Mouse (Mus musculus): ENCODE measurements around the gene Brox.

The Brox gene

DNA sequence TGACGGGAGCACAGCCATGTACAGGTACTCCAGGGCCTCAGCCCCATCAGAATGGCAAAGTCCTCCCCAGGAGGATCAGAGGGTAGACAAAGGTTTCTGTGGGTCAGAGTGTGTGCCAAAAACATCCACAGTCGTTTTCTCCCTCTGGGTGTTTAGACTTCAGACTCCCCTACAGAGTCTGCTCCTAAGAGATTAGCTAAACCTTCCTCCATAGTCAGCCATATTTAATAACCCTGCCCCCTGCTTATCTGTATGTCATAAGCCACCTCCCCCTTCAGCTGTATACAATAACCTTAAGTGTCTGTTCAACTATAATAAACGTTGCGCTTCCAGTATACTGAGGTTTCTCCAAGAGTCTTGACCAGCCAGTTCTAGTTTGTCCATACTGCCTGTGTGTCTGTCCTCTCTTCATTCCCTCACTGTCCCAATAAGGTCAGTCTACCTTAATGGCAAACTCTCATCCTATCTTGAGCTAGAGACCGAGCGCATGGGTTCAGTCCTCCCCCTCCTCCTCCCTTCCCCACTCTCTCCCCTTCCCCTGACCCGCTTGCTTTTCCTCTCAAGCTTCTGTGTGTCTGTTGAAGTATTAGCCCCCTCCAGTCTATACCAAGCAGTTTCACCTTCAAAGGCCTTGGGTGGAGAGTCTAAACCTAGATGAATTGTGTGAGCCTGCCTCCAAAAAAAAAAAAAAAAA is 63.9 kb downstream of the Brox start:
- TF ChIP-seq POU5F1 (IDR thresholded peaks at IDR 0.05; ENCODE audit: borderline replicate concordance, low read length) (no peak), NANOG (IDR thresholded peaks at IDR 0.05; ENCODE audit: borderline replicate concordance, low read length) (no peak), CTCF (conservative IDR thresholded peaks at IDR 0.05; ENCODE audit: low read length) (no peak)
- Histone ChIP-seq H3K9me3 (ENCODE audit: low read length) (no peaks in the 10 kb centered on the region), H3K36me3 (ENCODE audit: insufficient read depth, low read length) (no peaks in the 10 kb centered on the region), H3K4me1 (replicated peaks; ENCODE audit: low read depth, low read length) (peaks cover 10% of the 10 kb centered on the region; the same call in 1 of the 2 replicates), H3K4me3 (replicated peaks; ENCODE audit: low read length) (no peak overlapping the region), H3K27me3 (ENCODE audit: insufficient read depth, low read length) (no peaks in the 10 kb centered on the region)

DNA sequence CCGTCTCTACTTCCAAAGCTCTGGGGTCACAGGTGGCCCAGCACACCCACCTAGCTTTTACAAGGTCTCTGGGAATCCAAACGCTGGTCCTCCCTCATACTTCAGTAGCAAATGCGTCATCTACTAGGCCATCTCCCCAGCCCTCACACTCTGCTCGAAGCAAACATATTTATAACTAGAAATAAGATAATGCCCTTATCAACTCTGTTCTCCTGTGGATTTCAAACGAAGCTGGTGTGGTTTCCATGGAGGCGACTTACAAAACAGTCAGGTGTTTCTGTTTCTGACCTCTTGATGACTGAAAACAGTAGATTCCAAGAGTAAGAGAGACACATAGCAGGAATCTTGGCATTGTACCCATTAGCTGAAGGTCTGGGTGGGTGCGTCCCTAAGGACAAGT is 69.6 kb downstream of the Brox start:
- Histone ChIP-seq H3K4me1 (replicated peaks; ENCODE audit: low read depth, low read length) (peaks cover 10% of the 10 kb centered on the region; the same call in 1 of the 2 replicates), H3K9me3 (ENCODE audit: low read length) (no peaks in the 10 kb centered on the region), H3K27me3 (ENCODE audit: insufficient read depth, low read length) (peaks cover 4% of the 10 kb centered on the region; the same call in 1 of the 2 replicates), H3K36me3 (ENCODE audit: insufficient read depth, low read length) (no peaks in the 10 kb centered on the region), H3K4me3 (replicated peaks; ENCODE audit: low read length) (no peak overlapping the region)
- TF ChIP-seq POU5F1 (IDR thresholded peaks at IDR 0.05; ENCODE audit: borderline replicate concordance, low read length) (no peak), CTCF (conservative IDR thresholded peaks at IDR 0.05; ENCODE audit: low read length) (no peak), NANOG (IDR thresholded peaks at IDR 0.05; ENCODE audit: borderline replicate concordance, low read length) (no peak)

Measured in E14TG2a.4 (cell line).